Mouse (Mus musculus) cerebellum, postnatal 10 days (tissue): Measurements from ENCODE around the gene Nrsn2.
"Not testable (repeated sequence)": the region's sequence is repeated elsewhere in the genome, so short reads cannot be mapped to it uniquely, and the experiment has no call there.

Experiments used
- DNase-seq, 2 experiments: peaks; one replicate each; pipeline ENCODE4 v3.0.0; 2021; ENCODE audit warnings: mixed read lengths in 2 of 2

Gene Nrsn2

GRCm38 (mm10) chr2:152375652-152376344, 640 bp downstream of the Nrsn2 start:
- DNase-seq = peak; percentile 83 to 84

- DNase-seq = no peak
These were observed 2.9 kb downstream of the Nrsn2 start for GRCm38 (mm10) chr2:152373547-152373946.

- DNase-seq = no peak
These were observed 3.8 kb downstream of the Nrsn2 start for GRCm38 (mm10) chr2:152372661-152373060.

GRCm38 (mm10) chr2:152372104-152372503, 4.3 kb downstream of the Nrsn2 start:
- DNase-seq = no peak

- DNase-seq = peak; percentile 77 to 82
These were observed 7.8 kb downstream of the Nrsn2 start for GRCm38 (mm10) chr2:152368532-152369140.

- DNase-seq = no peak
These were observed 8.5 kb downstream of the Nrsn2 start for GRCm38 (mm10) chr2:152367917-152368316.

GRCm38 (mm10) chr2:152363245-152364147, 12.9 kb downstream of the Nrsn2 start:
- peak; percentile 91 to 94 for DNase-seq

GRCm38 (mm10) chr2:152361193-152361592, 15.2 kb downstream of the Nrsn2 start:
- no peak for DNase-seq

- no peak for DNase-seq
These were observed 16.1 kb downstream of the Nrsn2 start for GRCm38 (mm10) chr2:152360271-152360775.

- DNase-seq = no peak
These were observed 16.8 kb downstream of the Nrsn2 start for GRCm38 (mm10) chr2:152359616-152360015.

- not testable (repeated sequence) for DNase-seq
These were observed 17.5 kb downstream of the Nrsn2 start for GRCm38 (mm10) chr2:152358977-152359376.

GRCm38 (mm10) chr2:152357254-152357653, 19.2 kb downstream of the Nrsn2 start:
- DNase-seq = no peak

GRCm38 (mm10) chr2:152349842-152350540, 26.4 kb downstream of the Nrsn2 start:
- DNase-seq = peak; percentile 56 to 59

- DNase-seq = no peak
These were observed 27.2 kb downstream of the Nrsn2 start for GRCm38 (mm10) chr2:152349205-152349604.

GRCm38 (mm10) chr2:152347722-152348121, 28.7 kb downstream of the Nrsn2 start:
- no peak for DNase-seq

GRCm38 (mm10) chr2:152346776-152347465, 29.5 kb downstream of the Nrsn2 start:
- no peak for DNase-seq

- no peak for DNase-seq
These were observed 31.0 kb downstream of the Nrsn2 start for GRCm38 (mm10) chr2:152345393-152345792.

GRCm38 (mm10) chr2:152344909-152345308, 31.5 kb downstream of the Nrsn2 start:
- no peak for DNase-seq

GRCm38 (mm10) chr2:152344361-152344760, 32.1 kb downstream of the Nrsn2 start:
- DNase-seq = no peak

GRCm38 (mm10) chr2:152343329-152344213, 32.9 kb downstream of the Nrsn2 start, which contains the start of gene Trib3:
Gene Trib3, minus strand, starts transcription at chr2:152344032.
- peak; percentile 89 to 90 for DNase-seq
